Mouse (Mus musculus): ENCODE results near the gene Tmem208. TPM values are rescaled to one million over a fixed set of nuclear protein-coding genes. Genes with fewer than 3 reads are reported as not detected.

Gene Tmem208
- polyA plus RNA-seq, 1 experiment, result 116 TPM

GRCm38 (mm10) chr8:105292471-105292870, 33.7 kb upstream of the Tmem208 start:
- no peak for DNase-seq
- H3K27ac ChIP-seq (ENCODE audit: insufficient read depth, low read depth, low read length), result no peak overlapping the region
- TF ChIP-seq CTCF (conservative IDR thresholded peaks at IDR 0.05; ENCODE audit: insufficient read depth, insufficient read length, low read depth, low read length) (no peak), POLR2A (IDR thresholded peaks at IDR 0.05; ENCODE audit: low read depth, low read length) (no peak)
- H3K36me3 ChIP-seq (ENCODE audit: control insufficient read depth, insufficient read depth, low read length), result no peaks in the 10 kb centered on the region
- no peak overlapping the region for H3K4me3 ChIP-seq (ENCODE audit: insufficient read depth, low read depth, low read length)
- no peaks in the 10 kb centered on the region for H3K27me3 ChIP-seq (replicated peaks; ENCODE audit: control insufficient read depth, insufficient read depth, low read length)
- H3K4me1 ChIP-seq (ENCODE audit: control insufficient read depth, insufficient read depth, low read length), result peaks cover 9% of the 10 kb centered on the region
- 62% methylated on average over 7 of the region's 7 CpGs for WGBS

GRCm38 (mm10) chr8:105293405-105293804, 32.7 kb upstream of the Tmem208 start:
- Histone ChIP-seq H3K36me3 (ENCODE audit: control insufficient read depth, insufficient read depth, low read length) (no peaks in the 10 kb centered on the region), H3K4me1 (ENCODE audit: control insufficient read depth, insufficient read depth, low read length) (peaks cover 9% of the 10 kb centered on the region), H3K27ac (ENCODE audit: insufficient read depth, low read depth, low read length) (no peak overlapping the region), H3K4me3 (ENCODE audit: insufficient read depth, low read depth, low read length) (no peak overlapping the region), H3K27me3 (replicated peaks; ENCODE audit: control insufficient read depth, insufficient read depth, low read length) (no peaks in the 10 kb centered on the region)
- TF ChIP-seq POLR2A (IDR thresholded peaks at IDR 0.05; ENCODE audit: low read depth, low read length) (no peak), CTCF (conservative IDR thresholded peaks at IDR 0.05; ENCODE audit: insufficient read depth, insufficient read length, low read depth, low read length) (no peak)
- WGBS, result 77% methylated on average over 19 of the region's 19 CpGs
- DNase-seq, result no peak

GRCm38 (mm10) chr8:105294776-105295175, 31.4 kb upstream of the Tmem208 start:
- TF ChIP-seq CTCF (conservative IDR thresholded peaks at IDR 0.05; ENCODE audit: insufficient read depth, insufficient read length, low read depth, low read length), result no peak
- TF ChIP-seq POLR2A (IDR thresholded peaks at IDR 0.05; ENCODE audit: low read depth, low read length), result no peak
- H3K36me3 ChIP-seq (ENCODE audit: control insufficient read depth, insufficient read depth, low read length), result no peaks in the 10 kb centered on the region
- H3K27ac ChIP-seq (ENCODE audit: insufficient read depth, low read depth, low read length), result no peak overlapping the region
- no peaks in the 10 kb centered on the region for H3K27me3 ChIP-seq (replicated peaks; ENCODE audit: control insufficient read depth, insufficient read depth, low read length)
- H3K4me1 ChIP-seq (ENCODE audit: control insufficient read depth, insufficient read depth, low read length), result peaks cover 12% of the 10 kb centered on the region
- peak overlapping the region; percentile 56; the same call in 1 of the 2 replicates for H3K4me3 ChIP-seq (ENCODE audit: insufficient read depth, low read depth, low read length)
- 67% methylated on average over 9 of the region's 9 CpGs for WGBS
- no peak for DNase-seq

- Histone ChIP-seq H3K4me1 (ENCODE audit: control insufficient read depth, insufficient read depth, low read length) (peaks cover 7% of the 10 kb centered on the region), H3K36me3 (ENCODE audit: control insufficient read depth, insufficient read depth, low read length) (no peaks in the 10 kb centered on the region; the same call in 1 of the 2 replicates), H3K27me3 (replicated peaks; ENCODE audit: control insufficient read depth, insufficient read depth, low read length) (no peaks in the 10 kb centered on the region), H3K4me3 (ENCODE audit: insufficient read depth, low read depth, low read length) (peak overlapping the region; percentile 56), H3K27ac (ENCODE audit: insufficient read depth, low read depth, low read length) (peak overlapping the region; percentile 63)
- no peak for DNase-seq
- WGBS, result 71% methylated on average over 11 of the region's 11 CpGs
- no peak for TF ChIP-seq POLR2A (IDR thresholded peaks at IDR 0.05; ENCODE audit: low read depth, low read length)
- TF ChIP-seq CTCF (conservative IDR thresholded peaks at IDR 0.05; ENCODE audit: insufficient read depth, insufficient read length, low read depth, low read length), result no peak
These were observed 30.9 kb upstream of the Tmem208 start for GRCm38 (mm10) chr8:105295256-105295655.

GRCm38 (mm10) chr8:105295895-105296573, 30.1 kb upstream of the Tmem208 start, which contains the start of gene Exoc3l:
TSS of gene Exoc3l (minus strand) at chr8:105296101.
- 52% methylated on average over 11 of the region's 11 CpGs for WGBS
- TF ChIP-seq POLR2A (IDR thresholded peaks at IDR 0.05; ENCODE audit: low read depth, low read length) (no peak), CTCF (conservative IDR thresholded peaks at IDR 0.05; ENCODE audit: insufficient read depth, insufficient read length, low read depth, low read length) (no peak)
- DNase-seq, result peak; percentile 66

GRCm38 (mm10) chr8:105297511-105298192, 28.5 kb upstream of the Tmem208 start, which contains the start of gene E2f4:
TSS of gene E2f4 (plus strand) at chr8:105297663.
- Histone ChIP-seq H3K36me3 (ENCODE audit: control insufficient read depth, insufficient read depth, low read length) (no peaks in the 10 kb centered on the region; the same call in none of the 2 replicates), H3K27ac (ENCODE audit: insufficient read depth, low read depth, low read length) (peak within 1 kb of the TSS; percentile 77), H3K4me3 (ENCODE audit: insufficient read depth, low read depth, low read length) (peak within 1 kb of the TSS; percentile 88), H3K27me3 (replicated peaks; ENCODE audit: control insufficient read depth, insufficient read depth, low read length) (no peaks in the 10 kb centered on the region), H3K4me1 (ENCODE audit: control insufficient read depth, insufficient read depth, low read length) (peaks cover 7% of the 10 kb centered on the region; the same call in 1 of the 2 replicates)
- WGBS, result under 1% methylated on average over 58 of the region's 58 CpGs
- TF ChIP-seq CTCF (conservative IDR thresholded peaks at IDR 0.05; ENCODE audit: insufficient read depth, insufficient read length, low read depth, low read length) (no peak), POLR2A (IDR thresholded peaks at IDR 0.05; ENCODE audit: low read depth, low read length) (no peak)
- DNase-seq, result peak; percentile 97

More at GRCm38 (mm10) chr8:105295895-105296573, 30.1 kb upstream of the Tmem208 start, which contains the start of gene Exoc3l:
- peak within 1 kb of the TSS; percentile 56 for H3K4me3 ChIP-seq (ENCODE audit: insufficient read depth, low read depth, low read length)
- peaks cover 7% of the 10 kb centered on the region; the same call in 1 of the 2 replicates for H3K4me1 ChIP-seq (ENCODE audit: control insufficient read depth, insufficient read depth, low read length)
- H3K27ac ChIP-seq (ENCODE audit: insufficient read depth, low read depth, low read length), result peak within 1 kb of the TSS; percentile 77
- H3K27me3 ChIP-seq (replicated peaks; ENCODE audit: control insufficient read depth, insufficient read depth, low read length), result no peaks in the 10 kb centered on the region
- H3K36me3 ChIP-seq (ENCODE audit: control insufficient read depth, insufficient read depth, low read length), result no peaks in the 10 kb centered on the region; the same call in 1 of the 2 replicates
